Mouse (Mus musculus) MEL (cell line): ENCODE data around the gene Pla1a. TPM values are rescaled to one million over a fixed set of nuclear protein-coding genes. Genes with fewer than 3 reads are reported as not detected.
A peak's percentile ranks its signal among the peaks of the same experiment; 100 is the strongest.

ENCODE experiments used
- DNase-seq: peaks from one replicate; pipeline ENCODE4 v3.0.0; 2011; ENCODE audit warnings: low read depth, low spot score
- H3K27ac ChIP-seq: 2 replicates; pipeline ENCODE4 v1.5.1; 2012; ENCODE audit warnings: low read depth, mild to moderate bottlenecking, control low read depth, low read length, moderate library complexity; ENCODE audit not compliant: control insufficient read depth
- H3K27me3 ChIP-seq, 2 experiments: fragments of 150-350 bp in 1 of 2; sonication (generic) in 1 of 2; 2 replicates each; pipeline ENCODE4 v1.6.1; 2012; ENCODE audit warnings: low read length in 2 of 2, mild to moderate bottlenecking in 2 of 2, improper control_type of control experiment in 1 of 2, moderate library complexity in 1 of 2; ENCODE audit not compliant: insufficient read depth in 2 of 2, control insufficient read depth in 1 of 2
- H3K36me3 ChIP-seq, 2 experiments: 2 replicates each; pipeline ENCODE4 v1.6.1; 2012 to 2014; ENCODE audit warnings: low read length in 2 of 2, improper control_type of control experiment in 1 of 2, inconsistent platforms in 1 of 2, mild to moderate bottlenecking in 1 of 2; ENCODE audit not compliant: insufficient read depth in 2 of 2, control insufficient read depth in 1 of 2
- H3K4me1 ChIP-seq, 2 experiments: fragments of 150-350 bp in 1 of 2; sonication (generic) in 1 of 2; 2 replicates each; pipeline ENCODE4 v1.6.1; 2012; ENCODE audit warnings: low read length in 2 of 2, improper control_type of control experiment in 1 of 2, mild to moderate bottlenecking in 1 of 2; ENCODE audit not compliant: insufficient read depth in 2 of 2, control insufficient read depth in 1 of 2
- H3K4me3 ChIP-seq, 2 experiments: fragments of 150-350 bp in 1 of 2; sonication (generic) in 1 of 2; 2 replicates each; pipeline ENCODE4 v1.5.1; 2012; ENCODE audit warnings: low read depth in 2 of 2, low read length in 2 of 2, mild to moderate bottlenecking in 2 of 2, moderate library complexity in 2 of 2, control low read depth in 1 of 2, improper control_type of control experiment in 1 of 2; ENCODE audit not compliant: control insufficient read depth in 1 of 2, insufficient read depth in 1 of 2
- H3K79me2 ChIP-seq: 2 replicates; pipeline ENCODE4 v1.6.1; 2012; ENCODE audit warnings: mild to moderate bottlenecking, low read length, moderate library complexity; ENCODE audit not compliant: control insufficient read depth, poor library complexity, insufficient read depth
- H3K9ac ChIP-seq: 2 replicates; pipeline ENCODE4 v1.6.1; 2012; ENCODE audit warnings: low read depth, mild to moderate bottlenecking, control low read depth, low read length, moderate library complexity; ENCODE audit not compliant: control insufficient read depth, poor library complexity, severe bottlenecking
- H3K9me3 ChIP-seq: fragments of 150-350 bp; sonication (generic); replicated peaks from 2 replicates; pipeline ENCODE4 v1.6.1; 2012; ENCODE audit warnings: mild to moderate bottlenecking, low read length, improper control_type of control experiment, moderate library complexity; ENCODE audit not compliant: insufficient read depth
- BHLHE40 ChIP-seq: IDR thresholded peaks from 2 replicates; pipeline ENCODE4 v1.6.1; 2012; ENCODE audit warnings: low read depth, mild to moderate bottlenecking, inconsistent platforms, low read length, improper control_type of control experiment, borderline replicate concordance
- CHD1 ChIP-seq: IDR thresholded peaks from 2 replicates; pipeline ENCODE4 v1.6.1; 2012; ENCODE audit warnings: low read depth, mild to moderate bottlenecking, inconsistent platforms, low read length, improper control_type of control experiment
- CHD2 ChIP-seq: IDR thresholded peaks from 2 replicates; pipeline ENCODE4 v1.6.1; 2011; ENCODE audit warnings: low read length, improper control_type of control experiment
- CTCF ChIP-seq, 3 experiments: IDR thresholded peaks in 2 of 3; conservative IDR thresholded peaks in 1 of 3; 2 replicates each; pipeline ENCODE4 v1.5.1; 2011 to 2012; ENCODE audit warnings: low read length in 3 of 3, low read depth in 2 of 3, mild to moderate bottlenecking in 2 of 3, improper control_type of control experiment in 1 of 3, inconsistent platforms in 1 of 3, mixed read lengths in 1 of 3, moderate library complexity in 1 of 3; ENCODE audit not compliant: control insufficient read depth in 1 of 3, insufficient read depth in 1 of 3, poor library complexity in 1 of 3, severe bottlenecking in 1 of 3
- E2F4 ChIP-seq: IDR thresholded peaks from 2 replicates; pipeline ENCODE4 v1.6.1; 2011; ENCODE audit warnings: low read depth, low read length, improper control_type of control experiment, borderline replicate concordance
- ELF1 ChIP-seq: IDR thresholded peaks from 2 replicates; pipeline ENCODE4 v1.6.1; 2014; ENCODE audit warnings: low read depth, mild to moderate bottlenecking, inconsistent platforms, low read length, improper control_type of control experiment, moderate library complexity
- ETS1 ChIP-seq: IDR thresholded peaks from 2 replicates; pipeline ENCODE4 v1.6.1; 2012; ENCODE audit warnings: low read depth, mild to moderate bottlenecking, inconsistent platforms, low read length, improper control_type of control experiment, moderate library complexity
- GABPA ChIP-seq: IDR thresholded peaks from 2 replicates; pipeline ENCODE4 v1.6.1; 2012; ENCODE audit warnings: low read depth, mild to moderate bottlenecking, inconsistent platforms, low read length, improper control_type of control experiment, moderate library complexity
- GATA1 ChIP-seq: IDR thresholded peaks from 2 replicates; pipeline ENCODE4 v1.6.1; 2011; ENCODE audit warnings: low read depth, low read length, improper control_type of control experiment
- HCFC1 ChIP-seq: IDR thresholded peaks from 2 replicates; pipeline ENCODE4 v1.6.1; 2012; ENCODE audit warnings: low read depth, mild to moderate bottlenecking, inconsistent platforms, low read length, improper control_type of control experiment, moderate library complexity
- JUND ChIP-seq: IDR thresholded peaks from 2 replicates; pipeline ENCODE4 v1.6.1; 2011; ENCODE audit warnings: low read depth, mild to moderate bottlenecking, improper control_type of control experiment, low read length
- KAT2A ChIP-seq: conservative IDR thresholded peaks from 2 replicates; pipeline ENCODE4 v1.6.1; 2012; ENCODE audit warnings: low read depth, low read length, improper control_type of control experiment, inconsistent platforms
- MAFK ChIP-seq: IDR thresholded peaks from 2 replicates; pipeline ENCODE4 v1.6.1; 2011; ENCODE audit warnings: low read depth, mild to moderate bottlenecking, low read length, improper control_type of control experiment, borderline replicate concordance
- MAX ChIP-seq: IDR thresholded peaks from 2 replicates; pipeline ENCODE4 v1.6.1; 2011; ENCODE audit warnings: low read length, improper control_type of control experiment
- MAZ ChIP-seq: IDR thresholded peaks from 2 replicates; pipeline ENCODE4 v1.6.1; 2012; ENCODE audit warnings: low read depth, mild to moderate bottlenecking, inconsistent platforms, low read length, improper control_type of control experiment
- MEF2A ChIP-seq: IDR thresholded peaks from 2 replicates; pipeline ENCODE4 v1.6.1; 2014; ENCODE audit warnings: low read depth, mild to moderate bottlenecking, inconsistent platforms, low read length, improper control_type of control experiment; ENCODE audit not compliant: poor library complexity, insufficient replicate concordance, severe bottlenecking; ENCODE audit errors: extremely low read depth
- MXI1 ChIP-seq: IDR thresholded peaks from 2 replicates; pipeline ENCODE4 v1.6.1; 2011; ENCODE audit warnings: mild to moderate bottlenecking, low read depth, low read length, improper control_type of control experiment
- MYB ChIP-seq: IDR thresholded peaks from 2 replicates; pipeline ENCODE4 v1.6.1; 2011; ENCODE audit warnings: mild to moderate bottlenecking, low read depth, low read length, improper control_type of control experiment
- MYC ChIP-seq: IDR thresholded peaks from 2 replicates; pipeline ENCODE4 v1.6.1; 2011; ENCODE audit warnings: low read depth, mild to moderate bottlenecking, low read length, improper control_type of control experiment, moderate library complexity
- NELFE ChIP-seq: IDR thresholded peaks from 2 replicates; pipeline ENCODE4 v1.6.1; 2011; ENCODE audit warnings: low read depth, low read length, improper control_type of control experiment
- NRF1 ChIP-seq: IDR thresholded peaks from 2 replicates; pipeline ENCODE4 v1.6.1; 2014; ENCODE audit warnings: low read depth, mild to moderate bottlenecking, inconsistent platforms, low read length, improper control_type of control experiment, moderate library complexity; ENCODE audit not compliant: poor library complexity, insufficient read depth, severe bottlenecking
- POLR2A ChIP-seq, 2 experiments: IDR thresholded peaks; 2 replicates each; pipeline ENCODE4 v1.6.1; 2011 to 2012; ENCODE audit warnings: low read length in 2 of 2, mild to moderate bottlenecking in 2 of 2, control low read depth in 1 of 2, improper control_type of control experiment in 1 of 2, low read depth in 1 of 2, moderate library complexity in 1 of 2; ENCODE audit not compliant: control insufficient read depth in 1 of 2, insufficient read depth in 1 of 2, poor library complexity in 1 of 2
- POLR2AphosphoS5 ChIP-seq: IDR thresholded peaks from 2 replicates; pipeline ENCODE4 v1.6.1; 2012; ENCODE audit warnings: low read depth, borderline replicate concordance, mild to moderate bottlenecking, inconsistent platforms, low read length, moderate library complexity, mixed read lengths
- RAD21 ChIP-seq: IDR thresholded peaks from 2 replicates; pipeline ENCODE4 v1.6.1; 2011; ENCODE audit warnings: mild to moderate bottlenecking, low read depth, low read length, improper control_type of control experiment
- RCOR1 ChIP-seq: IDR thresholded peaks from 2 replicates; pipeline ENCODE4 v1.6.1; 2012; ENCODE audit warnings: low read depth, mild to moderate bottlenecking, inconsistent platforms, low read length, improper control_type of control experiment
- SIN3A ChIP-seq: IDR thresholded peaks from 2 replicates; pipeline ENCODE4 v1.6.1; 2012; ENCODE audit warnings: low read length, improper control_type of control experiment, inconsistent platforms
- SMC3 ChIP-seq: IDR thresholded peaks from 2 replicates; pipeline ENCODE4 v1.6.1; 2011; ENCODE audit warnings: low read depth, low read length, improper control_type of control experiment
- TBP ChIP-seq: IDR thresholded peaks from 2 replicates; pipeline ENCODE4 v1.8.0; 2011; ENCODE audit warnings: low read depth, low read length, improper control_type of control experiment
- TCF12 ChIP-seq: IDR thresholded peaks from 2 replicates; pipeline ENCODE4 v1.6.1; 2014; ENCODE audit warnings: low read depth, mild to moderate bottlenecking, inconsistent platforms, low read length, improper control_type of control experiment, moderate library complexity
- UBTF ChIP-seq: IDR thresholded peaks from 2 replicates; pipeline ENCODE4 v1.6.1; 2012; ENCODE audit warnings: low read depth, mild to moderate bottlenecking, inconsistent platforms, low read length, improper control_type of control experiment, moderate library complexity, borderline replicate concordance; ENCODE audit not compliant: insufficient read depth
- USF1 ChIP-seq: IDR thresholded peaks from 2 replicates; pipeline ENCODE4 v1.6.1; 2014; ENCODE audit warnings: low read depth, mild to moderate bottlenecking, inconsistent platforms, low read length, improper control_type of control experiment, moderate library complexity
- USF2 ChIP-seq, 2 experiments: IDR thresholded peaks; 2 replicates each; pipeline ENCODE4 v1.6.1; 2011 to 2012; ENCODE audit warnings: improper control_type of control experiment in 2 of 2, low read length in 2 of 2, borderline replicate concordance in 1 of 2, inconsistent platforms in 1 of 2, low read depth in 1 of 2, mild to moderate bottlenecking in 1 of 2; ENCODE audit not compliant: insufficient read depth in 1 of 2
- ZC3H11A ChIP-seq: IDR thresholded peaks from 2 replicates; pipeline ENCODE4 v1.6.1; 2012; ENCODE audit warnings: low read depth, mild to moderate bottlenecking, inconsistent platforms, low read length, improper control_type of control experiment
- ZKSCAN1 ChIP-seq: IDR thresholded peaks from 2 replicates; pipeline ENCODE4 v1.6.1; 2012; ENCODE audit warnings: low read depth, mild to moderate bottlenecking, inconsistent platforms, low read length, improper control_type of control experiment, moderate library complexity
- ZMIZ1 ChIP-seq: IDR thresholded peaks from 2 replicates; pipeline ENCODE4 v1.6.1; 2012; ENCODE audit warnings: low read depth, mild to moderate bottlenecking, inconsistent platforms, low read length, improper control_type of control experiment, moderate library complexity
- ZNF384 ChIP-seq: IDR thresholded peaks from 2 replicates; pipeline ENCODE4 v1.6.1; 2012; ENCODE audit warnings: low read depth, mild to moderate bottlenecking, inconsistent platforms, low read length, improper control_type of control experiment
- polyA plus RNA-seq, 2 experiments: library from polyadenylated mRNA; stranded (reverse) in 1 of 2; unstranded in 1 of 2; fragments of >175 nt in 1 of 2; fragments of >200 nt in 1 of 2; gene quantifications; 2 replicates each; pipeline versions ENCODE4 v1.2.1 to v1.2.4; 2012; ENCODE audit warnings: low replicate concordance in 2 of 2, low read depth in 1 of 2; ENCODE audit not compliant: insufficient read length in 2 of 2, insufficient read depth in 1 of 2, missing spikeins in 1 of 2
- total RNA-seq: library from RNA; depleted of rRNA; stranded (reverse); fragments of 300-350 nt; gene quantifications from 2 replicates; pipeline ENCODE4 v1.2.3, GENCODE M21; 2012

The Pla1a gene
- total and polyA plus RNA-seq, 3 experiments: 0.04 TPM; not detected in 2

GRCm38 (mm10) chr16:38354185-38354913, 78.6 kb downstream of the Pla1a start:
- Histone ChIP-seq H3K27ac (peak overlapping the region; percentile 71), H3K9me3 (no peaks in the 10 kb centered on the region), H3K4me1 (peaks cover 29 to 30% of the 10 kb centered on the region in 2 experiments), H3K36me3 (peaks cover 9 to 47% of the 10 kb centered on the region in 2 experiments), H3K27me3 (no peaks in the 10 kb centered on the region), H3K4me3 (no peak overlapping the region), H3K9ac (peak overlapping the region; percentile 42; the same call in 1 of the 2 replicates), H3K79me2 (peaks cover 17% of the 10 kb centered on the region)
- peak; percentile 91 for DNase-seq
- TF ChIP-seq MAFK (no peak), NELFE (no peak), ZC3H11A (no peak; the same call in 1 of the 2 replicates), MXI1 (no peak), MAZ (no peak), USF1 (no peak), GABPA (no peak), POLR2A (IDR thresholded peaks at IDR 0.05; ENCODE audit: control insufficient read depth in 1 of 2, insufficient read depth in 1 of 2, low read depth in 1 of 2, low read length in 2 of 2, poor library complexity in 1 of 2) (no peak; a peak in 1 of 4 replicates), ZKSCAN1 (no peak), GATA1 (peak; percentile 88), TBP (no peak), CHD1 (no peak), CHD2 (no peak), SMC3 (no peak), E2F4 (no peak), MYB (no peak), TCF12 (peak; percentile 11; the same call in 1 of the 2 replicates), CTCF (IDR thresholded peaks at IDR 0.05 in 2 of 3, conservative IDR thresholded peaks at IDR 0.05 in 1 of 3; ENCODE audit: control insufficient read depth in 1 of 3, insufficient read depth in 1 of 3, low read depth in 2 of 3, low read length in 3 of 3, poor library complexity in 1 of 3, severe bottlenecking in 1 of 3) (no peak), ZNF384 (no peak), MAX (no peak), KAT2A (no peak), NRF1 (no peak), HCFC1 (no peak), JUND (no peak), ZMIZ1 (no peak), SIN3A (peak; percentile 79; the same call in 1 of the 2 replicates), RAD21 (no peak), RCOR1 (no peak), MYC (no peak), UBTF (no peak), ELF1 (no peak), MEF2A (no peak), USF2 (IDR thresholded peaks at IDR 0.05; ENCODE audit: borderline replicate concordance in 1 of 2, insufficient read depth in 1 of 2, low read depth in 1 of 2, low read length in 2 of 2) (no peak), BHLHE40 (no peak), ETS1 (peak; percentile 95), POLR2AphosphoS5 (no peak)
